Mouse (Mus musculus) kidney, embryonic 14.5 days (tissue): ENCODE results near the gene Arid1b. TPM values are rescaled to one million over a fixed set of nuclear protein-coding genes. Genes with fewer than 3 reads are reported as not detected.

Experiments
- ATAC-seq: fragments of 200-750 bp; cut with Nextera tagmentation; 2 replicates; pipeline ENCODE4 v1.8.0; 2017; ENCODE audit warnings: moderate number of reproducible peaks, mild to moderate bottlenecking, moderate TSS enrichment, moderate library complexity; ENCODE audit not compliant: low FRiP score, low TSS enrichment
- H3K27ac ChIP-seq: fragments of 300-500 bp; sonication (generic); 2 replicates; pipeline ENCODE4 v1.5.1; 2014; ENCODE audit warnings: low read depth, mild to moderate bottlenecking, low read length, moderate library complexity, mixed read lengths
- H3K27me3 ChIP-seq: fragments of 300-500 bp; sonication (generic); 2 replicates; pipeline ENCODE4 v1.6.1; 2014; ENCODE audit warnings: mild to moderate bottlenecking, low read length; ENCODE audit not compliant: control insufficient read depth, insufficient read depth
- H3K36me3 ChIP-seq: fragments of 300-500 bp; sonication (generic); 2 replicates; pipeline ENCODE4 v1.6.1; 2014; ENCODE audit warnings: low read length, mixed read lengths; ENCODE audit not compliant: control insufficient read depth, insufficient read depth
- H3K4me1 ChIP-seq: fragments of 300-500 bp; sonication (generic); 2 replicates; pipeline ENCODE4 v1.6.1; 2014; ENCODE audit warnings: low read length, mixed read lengths; ENCODE audit not compliant: control insufficient read depth, insufficient read depth
- H3K4me2 ChIP-seq: fragments of 300-500 bp; sonication (generic); replicated peaks from 2 replicates; pipeline ENCODE4 v1.6.1; 2014; ENCODE audit warnings: low read depth, mild to moderate bottlenecking, low read length
- H3K4me3 ChIP-seq: fragments of 300-500 bp; sonication (generic); 2 replicates; pipeline ENCODE4 v1.5.1; 2014; ENCODE audit warnings: mild to moderate bottlenecking, low read length
- H3K9ac ChIP-seq: fragments of 300-500 bp; sonication (generic); 2 replicates; pipeline ENCODE4 v1.6.1; 2014; ENCODE audit warnings: low read depth, mild to moderate bottlenecking, low read length, moderate library complexity
- H3K9me3 ChIP-seq: fragments of 300-500 bp; sonication (generic); 2 replicates; pipeline ENCODE4 v1.6.1; 2016; ENCODE audit warnings: low read length; ENCODE audit not compliant: control insufficient read depth
- WGBS: fragments of 180-500 bp; shearing (Covaris S2); extraction: QIAGEN DNeasy Blood & Tissue Kit; methylation state at CpG from one replicate; pipeline ENCODE4 v1.1.7; 2014; 5-methylcytosine and 5-hydroxymethylcytosine counted together
- polyA plus RNA-seq: library from polyadenylated mRNA; unstranded; fragments of >200 nt; fragmentation: Nextera tagmentation; extraction: Ambion mirVana; gene quantifications from 2 replicates; pipeline ENCODE4 v1.2.1, GENCODE M21; 2014

Gene Arid1b
- polyA plus RNA-seq, 1 experiment from 2014 or later, result 19.2 TPM

DNA sequence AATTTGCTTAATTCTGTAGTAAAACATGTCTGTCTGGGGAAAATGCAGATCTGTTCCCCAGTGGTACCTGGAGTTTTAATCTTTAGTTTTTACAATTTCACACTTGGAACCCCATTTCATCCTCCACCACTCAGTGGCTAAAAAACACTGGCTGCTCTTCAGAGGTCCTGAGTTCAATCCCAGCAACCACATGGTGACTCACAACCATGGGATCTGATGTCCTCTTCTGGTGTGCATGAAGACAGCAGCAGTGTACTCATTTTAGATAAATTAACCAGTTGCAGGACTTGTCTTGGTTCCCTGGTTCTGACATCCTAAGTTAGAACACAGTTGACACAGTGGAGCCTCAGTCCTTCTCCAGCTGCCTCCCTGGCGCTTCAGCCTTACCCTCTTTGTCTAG lies 239.9 kb downstream of the Arid1b start:
- Histone ChIP-seq H3K4me1 (peaks cover 34% of the 10 kb centered on the region; the same call in 1 of the 2 replicates), H3K36me3 (peaks cover 3% of the 10 kb centered on the region; the same call in 1 of the 2 replicates), H3K27ac (no peak overlapping the region), H3K4me3 (no peak overlapping the region), H3K27me3 (no peaks in the 10 kb centered on the region), H3K9me3 (no peaks in the 10 kb centered on the region), H3K4me2 (no peak overlapping the region), H3K9ac (no peak overlapping the region)
- ATAC-seq, result no peak
- WGBS, result 95% methylated on average over 1 of the region's 1 CpGs

DNA sequence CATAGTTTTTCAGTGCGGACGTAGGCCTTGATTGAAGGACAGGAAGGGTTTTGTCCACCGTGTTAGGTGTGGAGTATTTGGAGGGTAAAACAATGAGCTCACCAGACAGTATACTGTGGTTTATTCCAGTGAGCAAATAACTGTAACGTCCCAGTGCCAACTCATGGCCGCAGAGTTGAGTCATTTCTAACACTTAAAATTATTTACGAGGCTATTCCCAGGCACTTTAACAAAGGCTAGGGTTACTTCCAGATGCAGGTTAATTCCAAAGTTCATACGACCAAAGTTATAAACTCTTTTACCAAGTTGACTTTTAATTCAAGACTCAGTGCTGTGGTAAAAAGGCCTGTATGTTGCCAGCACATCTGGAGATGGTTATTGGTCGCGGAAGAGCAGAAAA lies 240.9 kb downstream of the Arid1b start:
- H3K4me1 ChIP-seq, result peaks cover 34% of the 10 kb centered on the region; the same call in 1 of the 2 replicates
- H3K36me3 ChIP-seq, result peaks cover 3% of the 10 kb centered on the region; the same call in 1 of the 2 replicates
- no peaks in the 10 kb centered on the region for H3K27me3 ChIP-seq
- ATAC-seq, result no peak
- H3K4me2 ChIP-seq, result no peak overlapping the region
- no peak overlapping the region for H3K9ac ChIP-seq
- WGBS, result 48% methylated on average over 9 of the region's 9 CpGs
- H3K27ac ChIP-seq, result 0 out of 2 replicates have a peak overlapping the region, but pooled peaks have one; percentile 17
- H3K4me3 ChIP-seq, result no peak overlapping the region
- no peaks in the 10 kb centered on the region for H3K9me3 ChIP-seq

DNA sequence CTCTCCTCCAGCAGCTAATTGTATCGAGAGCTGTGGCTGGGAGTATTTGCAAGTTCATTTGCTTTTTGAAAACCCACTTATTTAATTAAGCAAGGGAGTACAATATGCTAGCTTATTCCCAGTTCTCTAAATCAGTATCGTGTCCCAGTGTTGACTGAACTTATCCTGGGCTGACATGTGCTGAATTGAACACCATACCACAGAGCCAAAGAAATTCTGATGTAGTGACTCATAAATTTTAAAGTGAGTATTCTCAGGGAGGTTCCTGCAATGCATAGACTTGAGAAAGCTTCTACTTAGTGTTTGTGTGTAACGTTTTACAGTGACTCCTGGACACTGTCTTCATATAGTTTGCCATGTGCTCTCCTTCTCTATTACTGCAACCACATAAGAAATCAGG lies 243.6 kb downstream of the Arid1b start:
- Histone ChIP-seq H3K9me3 (no peaks in the 10 kb centered on the region), H3K36me3 (peaks cover 2% of the 10 kb centered on the region; the same call in 1 of the 2 replicates), H3K4me1 (peaks cover 23% of the 10 kb centered on the region; the same call in 1 of the 2 replicates), H3K4me3 (no peak overlapping the region), H3K4me2 (no peak overlapping the region), H3K9ac (no peak overlapping the region), H3K27me3 (no peaks in the 10 kb centered on the region), H3K27ac (no peak overlapping the region)
- 64% methylated on average over 3 of the region's 3 CpGs for WGBS
- no peak for ATAC-seq

DNA sequence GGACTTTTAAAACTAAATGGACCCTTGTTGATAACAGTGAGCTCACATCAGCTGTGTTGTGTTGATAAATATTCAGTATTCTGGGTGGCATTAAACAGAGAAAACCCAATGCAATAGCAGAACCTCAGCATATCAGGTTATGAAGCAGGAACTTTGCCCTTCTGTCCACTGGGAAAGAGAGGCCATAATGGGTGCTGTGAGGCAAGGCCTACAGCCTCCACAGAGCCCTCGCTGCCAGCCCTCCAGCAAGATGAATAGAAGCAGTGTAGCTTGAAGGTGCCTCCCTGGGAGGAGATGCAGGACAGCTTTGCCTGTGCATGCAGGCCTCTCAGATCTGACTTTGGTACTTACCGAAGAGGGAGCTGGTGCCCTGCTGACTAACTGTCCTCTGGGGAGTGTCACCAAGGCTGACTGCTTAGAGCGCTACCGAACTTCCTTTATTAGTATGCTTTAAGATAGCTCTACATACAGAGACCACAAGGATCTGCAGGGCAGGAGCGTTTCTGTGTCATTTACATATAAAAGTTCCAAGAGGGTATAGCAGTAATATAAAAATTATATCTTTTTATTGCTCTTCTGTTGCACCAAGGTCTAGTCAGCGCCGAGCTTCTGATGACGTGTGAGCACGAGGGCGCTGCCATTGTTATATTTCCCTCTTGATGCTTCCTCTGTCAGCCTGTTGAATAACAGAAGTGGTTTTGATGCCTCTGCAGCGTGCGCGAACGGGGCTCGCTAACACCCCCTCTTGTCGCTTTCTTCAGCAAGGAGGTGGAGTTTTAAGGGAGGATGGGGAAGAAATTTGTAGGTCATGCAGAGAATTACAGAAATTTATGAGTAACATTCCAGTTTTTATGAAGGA lies 244.5 kb downstream of the Arid1b start:
- Histone ChIP-seq H3K4me1 (peaks cover 23% of the 10 kb centered on the region; the same call in 1 of the 2 replicates), H3K36me3 (peaks cover 7% of the 10 kb centered on the region; the same call in 1 of the 2 replicates), H3K9ac (no peak overlapping the region), H3K27me3 (no peaks in the 10 kb centered on the region), H3K4me3 (no peak overlapping the region), H3K27ac (no peak overlapping the region), H3K9me3 (no peaks in the 10 kb centered on the region), H3K4me2 (no peak overlapping the region)
- no peak for ATAC-seq
- 70% methylated on average over 16 of the region's 16 CpGs for WGBS

DNA sequence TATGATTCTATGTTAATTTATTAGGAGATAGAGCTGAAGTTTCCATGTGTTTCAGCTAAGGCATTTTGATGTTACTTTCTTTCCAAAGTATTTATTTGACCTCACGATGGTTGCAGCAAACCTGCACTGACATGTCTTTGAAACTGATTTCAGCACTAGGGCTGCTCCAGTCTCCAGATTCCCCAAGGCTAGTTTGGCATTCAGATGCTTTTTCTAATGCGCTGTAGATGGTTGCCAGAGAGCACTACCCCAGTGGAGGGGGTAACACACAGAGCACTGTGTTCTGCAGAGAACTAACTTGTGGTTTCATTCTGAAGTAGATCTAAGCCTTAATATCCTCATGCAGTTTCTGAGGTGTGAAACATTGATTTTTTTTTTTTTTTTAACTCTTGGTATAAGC lies 250.4 kb downstream of the Arid1b start:
- H3K27me3 ChIP-seq, result no peaks in the 10 kb centered on the region
- no peak overlapping the region for H3K9ac ChIP-seq
- ATAC-seq, result no peak
- H3K4me3 ChIP-seq, result no peak overlapping the region
- peaks cover 29% of the 10 kb centered on the region for H3K4me1 ChIP-seq
- H3K9me3 ChIP-seq, result no peaks in the 10 kb centered on the region
- peaks cover 7% of the 10 kb centered on the region; the same call in 1 of the 2 replicates for H3K36me3 ChIP-seq
- H3K4me2 ChIP-seq, result no peak overlapping the region
- H3K27ac ChIP-seq, result no peak overlapping the region
- WGBS, result 91% methylated on average over 2 of the region's 2 CpGs

DNA sequence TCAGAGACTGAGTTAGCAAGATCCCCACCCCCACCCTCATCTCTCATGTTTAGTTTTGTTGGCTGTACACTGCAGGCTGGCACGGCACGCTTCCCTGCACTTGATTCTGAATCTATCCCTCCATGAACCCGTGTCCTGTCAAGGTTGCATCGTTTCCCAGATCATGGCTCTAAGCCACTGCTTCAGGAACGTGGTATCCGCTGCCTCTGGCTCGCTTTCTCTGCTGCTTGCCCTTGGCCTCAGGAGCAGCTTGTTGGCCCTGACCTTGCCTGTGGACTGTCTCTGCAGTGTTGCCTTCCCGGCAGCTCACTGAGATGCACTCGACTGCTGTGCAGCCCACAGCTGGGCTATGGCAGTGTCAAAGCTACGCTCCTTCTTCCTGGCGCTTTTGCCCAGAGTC lies 252.6 kb downstream of the Arid1b start:
- Histone ChIP-seq H3K9ac (no peak overlapping the region), H3K27ac (no peak overlapping the region), H3K27me3 (no peaks in the 10 kb centered on the region), H3K9me3 (no peaks in the 10 kb centered on the region), H3K4me2 (no peak overlapping the region), H3K36me3 (peaks cover 7% of the 10 kb centered on the region; the same call in 1 of the 2 replicates), H3K4me3 (no peak overlapping the region), H3K4me1 (peaks cover 37% of the 10 kb centered on the region)
- no peak for ATAC-seq
- 50% methylated on average over 11 of the region's 11 CpGs for WGBS

DNA sequence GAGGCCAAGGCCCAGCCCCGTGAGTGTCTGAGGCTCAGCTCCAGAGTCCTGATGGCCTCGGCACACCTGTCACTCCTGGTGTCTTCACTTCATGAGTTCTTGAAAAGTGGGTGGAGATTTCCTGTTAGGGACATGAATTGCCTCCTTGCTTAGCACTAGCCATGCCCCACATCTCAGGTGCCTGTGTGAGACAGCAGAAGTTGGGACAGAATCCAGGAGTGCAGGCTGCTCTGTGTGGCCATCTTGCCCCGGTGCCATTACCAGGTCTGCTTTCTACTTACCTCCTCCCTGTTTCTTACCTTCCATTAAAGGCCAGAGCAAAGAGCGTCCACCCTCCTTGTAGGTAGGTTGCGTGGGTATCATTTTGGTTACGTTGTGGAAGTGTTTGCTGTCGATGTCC lies 253.1 kb downstream of the Arid1b start:
- Histone ChIP-seq H3K9ac (no peak overlapping the region), H3K27ac (no peak overlapping the region), H3K27me3 (no peaks in the 10 kb centered on the region), H3K4me2 (no peak overlapping the region), H3K9me3 (no peaks in the 10 kb centered on the region), H3K4me3 (no peak overlapping the region), H3K36me3 (peaks cover 7% of the 10 kb centered on the region; the same call in 1 of the 2 replicates), H3K4me1 (peaks cover 39% of the 10 kb centered on the region)
- 85% methylated on average over 7 of the region's 7 CpGs for whole genome bisulfite sequencing
- no peak for ATAC-seq

DNA sequence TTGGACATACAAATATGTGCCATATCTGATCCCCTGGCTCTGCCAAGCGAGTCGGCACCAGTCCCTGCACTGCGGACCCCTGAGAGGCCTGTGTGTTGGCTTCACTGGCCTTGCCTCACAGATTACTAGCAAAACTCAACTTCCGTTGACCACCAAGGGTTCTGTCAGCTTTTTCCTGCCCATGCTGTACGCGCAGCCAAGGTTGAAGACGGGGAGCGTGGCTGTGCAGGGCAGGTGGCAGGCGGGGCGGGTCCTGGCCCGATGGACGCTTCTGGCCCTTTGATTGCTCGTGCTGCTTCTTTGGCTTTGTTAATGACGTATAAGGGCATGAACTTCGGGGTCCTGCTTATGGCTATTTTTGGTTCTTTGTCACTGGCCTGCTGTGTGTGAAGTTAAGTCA lies 253.6 kb downstream of the Arid1b start:
- no peaks in the 10 kb centered on the region for H3K9me3 ChIP-seq
- H3K4me1 ChIP-seq, result peaks cover 39% of the 10 kb centered on the region
- H3K4me3 ChIP-seq, result no peak overlapping the region
- no peak for ATAC-seq
- no peak overlapping the region for H3K4me2 ChIP-seq
- peaks cover 4% of the 10 kb centered on the region; the same call in 1 of the 2 replicates for H3K36me3 ChIP-seq
- WGBS, result 73% methylated on average over 15 of the region's 15 CpGs
- H3K27me3 ChIP-seq, result no peaks in the 10 kb centered on the region
- H3K27ac ChIP-seq, result no peak overlapping the region
- no peak overlapping the region for H3K9ac ChIP-seq
